Mouse (Mus musculus) lung, postnatal 0 days (tissue): ENCODE results near the gene Pard3b. TPM values are rescaled to one million over a fixed set of nuclear protein-coding genes. Genes with fewer than 3 reads are reported as not detected.
A peak's percentile ranks its signal among the peaks of the same experiment; 100 is the strongest.

Source experiments
- ATAC-seq: fragments of 200-750 bp; cut with Nextera tagmentation; 2 replicates; pipeline ENCODE4 v1.8.0; 2017; ENCODE audit warnings: moderate library complexity
- DNase-seq: peaks from one replicate; pipeline ENCODE4 v3.0.0-alpha.2; 2016; ENCODE audit warnings: low spot score
- H3K27ac ChIP-seq: fragments of 300-500 bp; sonication (generic); 2 replicates; pipeline ENCODE4 v1.5.1; 2014; ENCODE audit warnings: antibody characterized with exemption, mild to moderate bottlenecking, low read length, mixed read lengths
- H3K27me3 ChIP-seq: fragments of 300-500 bp; sonication (generic); replicated peaks from 2 replicates; pipeline ENCODE4 v1.6.1; 2014; ENCODE audit warnings: low read length, mixed read lengths; ENCODE audit not compliant: insufficient read depth
- H3K36me3 ChIP-seq: fragments of 300-500 bp; sonication (generic); 2 replicates; pipeline ENCODE4 v1.6.1; 2014; ENCODE audit warnings: low read length, mixed read lengths; ENCODE audit not compliant: insufficient read depth
- H3K4me1 ChIP-seq: fragments of 300-500 bp; sonication (generic); 2 replicates; pipeline ENCODE4 v1.6.1; 2014; ENCODE audit warnings: antibody characterized with exemption, low read depth, low read length, mixed read lengths; ENCODE audit not compliant: insufficient read depth
- H3K4me2 ChIP-seq: fragments of 300-500 bp; sonication (generic); replicated peaks from 2 replicates; pipeline ENCODE4 v1.6.1; 2014; ENCODE audit warnings: low read depth, mild to moderate bottlenecking, low read length, moderate library complexity, mixed read lengths
- H3K4me3 ChIP-seq: fragments of 300-500 bp; sonication (generic); 2 replicates; pipeline ENCODE4 v1.5.1; 2014; ENCODE audit warnings: low read depth, low read length
- H3K9ac ChIP-seq: fragments of 300-500 bp; sonication (generic); replicated peaks from 2 replicates; pipeline ENCODE4 v1.6.1; 2014; ENCODE audit warnings: low read depth, mild to moderate bottlenecking
- H3K9me3 ChIP-seq: fragments of 300-500 bp; sonication (generic); 2 replicates; pipeline ENCODE4 v1.6.1; 2016; ENCODE audit warnings: low read length, mixed read lengths
- CTCF ChIP-seq: IDR thresholded peaks from 2 replicates; pipeline ENCODE4 v1.5.1; 2016; ENCODE audit warnings: antibody characterized with exemption, mild to moderate bottlenecking
- EP300 ChIP-seq: IDR thresholded peaks from 2 replicates; pipeline ENCODE4 v1.6.1; 2016; ENCODE audit warnings: antibody characterized with exemption, mild to moderate bottlenecking, control low read depth
- WGBS: fragments of 180-500 bp; shearing (Covaris S2); extraction: QIAGEN DNeasy Blood & Tissue Kit; methylation state at CpG from one replicate; pipeline ENCODE4 v1.1.7; 2014; 5-methylcytosine and 5-hydroxymethylcytosine counted together
- polyA plus RNA-seq: library from polyadenylated mRNA; unstranded; fragments of >200 nt; fragmentation: Nextera tagmentation; extraction: Ambion mirVana; gene quantifications from 2 replicates; pipeline ENCODE4 v1.2.1, GENCODE M21; 2015

Gene Pard3b
- polyA plus RNA-seq, 1 experiment from 2014 or later: 19.1 TPM

DNA sequence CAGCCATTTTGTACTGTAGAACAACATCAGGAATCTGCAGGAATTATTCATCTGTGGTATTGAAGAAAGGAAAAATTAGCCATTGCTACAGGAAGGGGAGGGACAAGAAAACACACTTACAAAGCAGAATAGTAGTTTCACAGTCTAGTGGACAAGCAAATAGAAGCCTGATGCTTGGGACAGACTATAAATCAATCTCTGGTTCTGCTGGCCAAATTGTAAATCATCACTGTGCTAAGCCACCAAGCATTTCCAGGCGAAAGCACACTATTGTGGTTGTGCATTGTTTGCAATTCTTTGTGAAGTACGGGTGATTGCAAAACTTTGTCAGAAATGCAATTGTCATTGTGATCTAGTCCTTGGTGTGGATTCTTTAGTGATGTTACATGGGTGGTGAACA is 786.7 kb downstream of the Pard3b start:
- DNase-seq: no peak
- H3K9me3 ChIP-seq: no peaks in the 10 kb centered on the region
- H3K27me3 ChIP-seq: no peaks in the 10 kb centered on the region
- ATAC-seq: no peak
- no peak overlapping the region for H3K27ac ChIP-seq
- WGBS: 84% methylated on average over 2 of the region's 2 CpGs
- H3K4me2 ChIP-seq: no peak overlapping the region
- H3K4me3 ChIP-seq: no peak overlapping the region
- H3K4me1 ChIP-seq: no peaks in the 10 kb centered on the region
- TF ChIP-seq CTCF: no peak
- TF ChIP-seq EP300: no peak
- no peak overlapping the region for H3K9ac ChIP-seq
- no peaks in the 10 kb centered on the region for H3K36me3 ChIP-seq

DNA sequence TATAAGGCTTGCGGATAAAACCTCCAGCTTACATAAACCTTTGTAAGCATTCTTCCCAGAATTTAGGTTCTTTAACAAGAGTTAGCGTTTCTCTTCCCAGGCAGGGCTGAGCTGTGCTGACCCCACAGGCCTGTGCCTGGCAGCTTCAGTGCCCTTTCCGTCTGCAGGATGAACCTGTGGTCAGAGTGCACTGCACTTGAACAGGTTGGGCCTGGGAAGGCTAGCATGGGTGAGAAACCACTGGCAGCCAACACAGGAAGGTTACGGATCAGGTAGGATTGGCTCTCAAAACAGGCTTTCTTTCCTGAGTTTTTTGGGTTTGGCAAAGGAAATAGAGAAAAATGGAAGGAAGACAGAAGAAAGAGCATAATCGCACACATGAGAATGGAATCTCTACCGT is 790.1 kb downstream of the Pard3b start:
- H3K36me3 ChIP-seq: no peaks in the 10 kb centered on the region
- TF ChIP-seq EP300 (no peak), CTCF (no peak)
- no peaks in the 10 kb centered on the region for H3K9me3 ChIP-seq
- H3K4me1 ChIP-seq: no peaks in the 10 kb centered on the region
- WGBS: 65% methylated on average over 6 of the region's 6 CpGs
- H3K27ac ChIP-seq: no peak overlapping the region
- no peak overlapping the region for H3K4me2 ChIP-seq
- no peaks in the 10 kb centered on the region for H3K27me3 ChIP-seq
- H3K9ac ChIP-seq: no peak overlapping the region
- DNase-seq (no peak), ATAC-seq (no peak)
- H3K4me3 ChIP-seq: no peak overlapping the region

DNA sequence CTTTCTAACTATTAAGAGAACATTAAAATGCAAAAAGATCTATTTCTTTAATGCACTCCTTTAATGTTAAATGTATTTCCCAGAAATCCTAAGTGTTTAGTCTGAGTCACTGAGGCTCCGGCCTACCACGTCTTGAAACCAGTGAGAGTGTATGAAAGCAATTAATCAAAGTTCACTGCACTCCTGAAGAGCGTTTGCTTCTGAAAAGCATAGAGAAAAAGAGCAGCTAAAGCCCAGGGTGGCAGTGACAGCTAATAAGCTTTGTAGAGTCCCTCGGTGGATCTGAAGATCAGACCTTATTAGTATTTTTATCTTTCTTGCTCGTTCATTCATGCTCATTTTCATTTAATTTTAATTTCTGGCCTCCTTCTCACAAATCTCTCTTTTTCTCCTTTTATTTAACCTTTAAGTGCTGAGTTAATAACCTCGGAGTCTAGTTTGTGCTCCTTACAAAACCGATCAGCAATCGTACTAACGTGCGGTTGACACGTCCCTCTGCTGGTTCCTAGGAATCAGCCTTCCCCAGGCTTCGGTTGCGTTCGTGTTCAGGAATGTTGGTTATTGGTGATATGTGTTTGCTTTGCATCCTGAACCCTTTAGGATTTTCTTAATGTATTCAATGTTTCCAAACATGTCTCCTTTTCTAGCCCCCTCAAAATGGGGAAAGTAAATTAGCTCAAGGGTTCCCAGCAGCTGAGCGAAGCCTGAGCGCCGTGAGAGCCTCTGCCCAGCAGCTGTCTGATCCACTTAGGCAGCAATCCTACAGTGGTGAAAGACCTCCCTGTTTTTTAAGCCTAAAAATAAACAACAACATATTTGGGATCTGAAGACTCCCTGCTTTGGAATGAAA is 790.9 kb downstream of the Pard3b start:
- TF ChIP-seq EP300: no peak
- no peak for TF ChIP-seq CTCF
- ATAC-seq (no peak), DNase-seq (no peak)
- WGBS: 62% methylated on average over 17 of the region's 17 CpGs
- H3K9ac ChIP-seq: no peak overlapping the region
- no peak overlapping the region for H3K4me3 ChIP-seq
- H3K4me2 ChIP-seq: no peak overlapping the region
- H3K4me1 ChIP-seq: no peaks in the 10 kb centered on the region
- no peaks in the 10 kb centered on the region for H3K9me3 ChIP-seq
- H3K27ac ChIP-seq: no peak overlapping the region
- no peaks in the 10 kb centered on the region for H3K36me3 ChIP-seq
- no peaks in the 10 kb centered on the region for H3K27me3 ChIP-seq

DNA sequence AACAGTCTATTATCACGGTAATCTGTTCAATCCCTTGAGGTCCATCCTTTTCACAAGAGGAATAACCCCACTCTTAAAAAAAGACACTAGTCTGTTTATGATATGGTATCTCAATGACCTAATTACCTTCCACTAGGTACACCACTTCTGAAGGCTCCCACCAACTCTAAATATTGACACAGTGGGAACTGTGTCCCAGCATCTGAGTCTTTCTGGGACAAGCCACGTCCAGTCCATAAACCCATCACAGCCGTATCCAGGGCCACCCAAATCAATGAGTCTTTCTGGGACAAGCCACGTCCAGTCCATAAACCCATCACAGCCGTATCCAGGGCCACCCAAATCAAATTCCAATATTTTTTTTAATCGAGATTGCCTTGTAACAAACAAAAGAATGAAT is 792.4 kb downstream of the Pard3b start:
- ATAC-seq (no peak), DNase-seq (no peak)
- H3K27me3 ChIP-seq: no peaks in the 10 kb centered on the region
- no peak overlapping the region for H3K4me3 ChIP-seq
- no peaks in the 10 kb centered on the region for H3K36me3 ChIP-seq
- H3K4me1 ChIP-seq: no peaks in the 10 kb centered on the region
- no peak overlapping the region for H3K4me2 ChIP-seq
- WGBS: 73% methylated on average over 6 of the region's 6 CpGs
- H3K27ac ChIP-seq: no peak overlapping the region
- TF ChIP-seq CTCF (no peak), EP300 (no peak)
- no peaks in the 10 kb centered on the region for H3K9me3 ChIP-seq
- H3K9ac ChIP-seq: no peak overlapping the region

DNA sequence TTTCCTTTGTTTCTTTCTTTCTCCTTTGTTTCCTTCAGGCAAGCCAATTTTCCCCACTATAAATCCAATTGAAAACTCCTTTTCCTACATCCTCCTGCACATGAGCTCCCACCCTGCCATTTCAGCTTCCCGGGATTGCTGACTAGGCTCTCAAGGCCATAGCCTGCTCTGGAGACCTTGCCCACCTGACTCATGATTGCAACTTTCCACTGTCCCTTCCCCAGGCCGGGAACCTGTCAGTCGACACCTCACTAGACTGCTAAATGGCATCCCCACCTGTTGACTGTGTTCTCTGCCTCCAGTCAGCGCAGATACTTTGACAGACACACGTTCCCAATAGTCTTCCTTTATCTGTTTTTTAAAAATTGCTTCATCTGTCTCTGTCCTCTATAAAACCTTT is 795.3 kb downstream of the Pard3b start:
- H3K27me3 ChIP-seq: no peaks in the 10 kb centered on the region
- H3K36me3 ChIP-seq: no peaks in the 10 kb centered on the region
- no peak overlapping the region for H3K9ac ChIP-seq
- H3K9me3 ChIP-seq: no peaks in the 10 kb centered on the region
- 70% methylated on average over 5 of the region's 5 CpGs for WGBS
- TF ChIP-seq CTCF (no peak), EP300 (no peak)
- DNase-seq (no peak), ATAC-seq (no peak)
- no peaks in the 10 kb centered on the region for H3K4me1 ChIP-seq
- no peak overlapping the region for H3K4me2 ChIP-seq
- no peak overlapping the region for H3K4me3 ChIP-seq
- H3K27ac ChIP-seq: no peak overlapping the region

DNA sequence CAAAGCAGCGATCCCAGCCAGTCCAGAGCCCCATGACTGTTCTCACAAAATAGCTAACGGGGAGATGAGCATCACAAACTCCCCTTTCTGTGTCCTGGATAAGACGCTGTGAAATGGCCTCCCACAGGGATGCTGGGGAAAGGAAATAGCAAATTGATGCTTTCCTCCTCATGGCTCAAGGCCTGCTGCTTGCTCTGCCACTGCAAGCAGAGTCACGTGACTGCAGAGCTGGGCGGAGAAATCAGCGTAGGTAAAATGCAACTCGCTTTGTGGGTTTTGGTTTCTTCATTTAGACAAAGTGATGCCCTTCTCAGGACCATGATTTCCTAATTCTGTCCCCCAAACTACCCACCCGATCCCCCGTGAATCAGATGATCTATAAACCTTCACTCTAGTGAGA is 797.2 kb downstream of the Pard3b start:
- no peak overlapping the region for H3K27ac ChIP-seq
- no peaks in the 10 kb centered on the region for H3K4me1 ChIP-seq
- TF ChIP-seq EP300 (no peak), CTCF (no peak)
- no peak overlapping the region for H3K4me3 ChIP-seq
- no peaks in the 10 kb centered on the region for H3K27me3 ChIP-seq
- no peak overlapping the region for H3K4me2 ChIP-seq
- DNase-seq (peak; percentile 23), ATAC-seq (no peak)
- H3K36me3 ChIP-seq: no peaks in the 10 kb centered on the region
- H3K9ac ChIP-seq: no peak overlapping the region
- WGBS: 66% methylated on average over 9 of the region's 9 CpGs
- H3K9me3 ChIP-seq: no peaks in the 10 kb centered on the region
